Comparison of ENCODE assay signal across 8 mouse cellular contexts in the genomic region with DNA sequence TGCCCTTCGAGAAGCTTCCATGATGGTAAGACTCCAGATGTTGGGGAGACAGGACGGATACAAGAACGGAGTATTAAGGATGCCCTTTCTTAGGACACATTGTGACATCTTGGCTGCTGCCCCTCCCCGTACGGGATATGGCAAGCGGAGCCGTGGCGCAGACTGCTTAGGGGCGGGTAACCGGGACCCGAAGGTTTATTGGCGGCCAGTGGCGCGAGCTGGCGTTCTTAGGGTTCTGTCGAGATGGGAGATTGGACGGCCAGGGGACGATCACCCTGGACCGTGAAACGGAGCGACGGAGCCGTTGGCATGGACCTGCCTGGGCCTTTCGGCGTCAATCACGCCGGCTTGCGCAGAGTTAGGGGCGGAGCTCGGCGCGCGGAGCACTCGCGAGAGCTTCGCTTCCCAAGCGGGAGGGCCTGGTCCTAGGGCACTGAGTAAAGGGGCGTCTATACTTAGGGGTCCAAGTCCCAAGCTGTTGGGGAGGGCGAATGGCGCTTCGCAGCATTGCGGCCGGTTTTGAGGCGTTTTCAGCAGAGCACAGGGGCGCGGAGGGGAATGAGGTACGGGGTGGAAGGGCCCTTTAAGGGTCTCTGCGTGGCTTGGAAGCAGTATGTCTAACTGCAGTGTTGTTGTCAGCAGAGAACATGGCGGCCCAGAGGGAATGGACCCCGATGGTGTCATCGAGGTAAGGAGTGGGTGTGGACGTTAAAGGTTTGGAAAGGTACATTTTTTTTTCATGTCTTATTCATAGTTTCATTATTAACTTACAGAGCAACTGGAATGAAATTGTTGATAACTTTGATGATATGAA. TPM values are rescaled to one million over a fixed set of nuclear protein-coding genes. Genes with fewer than 3 reads are reported as not detected.
DNase-seq lines count a peak whose midpoint lies in the region; ATAC-seq and TF ChIP-seq lines count a peak whose summit lies in the region.

No protein-coding gene starts in this region.

- H3K4me3 ChIP-seq in gastrocnemius, adult 2 months, result peak overlapping the region; percentile 75
- peak overlapping the region; percentile 97 for H3K4me3 ChIP-seq in hindbrain, embryonic 16.5 days (ENCODE audit: low read length)
- peak overlapping the region; percentile 76 for H3K4me3 ChIP-seq in left cerebral cortex, adult 2 months
- H3K4me3 ChIP-seq in macrophage (ENCODE audit: inconsistent target), result peak overlapping the region; percentile 99

- DNase-seq in T-cell, adult 2 months (ENCODE audit: low spot score), result peak; percentile 84
- DNase-seq in gastrocnemius, adult 2 months, result peak; percentile 91
- DNase-seq in left cerebral cortex, adult 2 months (ENCODE audit: extremely low spot score in 1 of 2, low spot score in 2 of 2), result peak; percentile 77 to 78
- DNase-seq in right cerebral cortex, adult 18-20 months, result peak; percentile 83
- DNase-seq in urinary bladder, adult 2 months (ENCODE audit: low spot score), result peak; percentile 74

- H3K9me3 ChIP-seq in hindbrain, embryonic 16.5 days (ENCODE audit: control insufficient read depth, low read length), result no peaks in the 10 kb centered on the region

- WGBS in hindbrain, embryonic 16.5 days, result under 1% methylated on average over 50 of the region's 52 CpGs
- under 1% methylated on average over 40 of the region's 52 CpGs for WGBS in macrophage (ENCODE audit: missing documents)

- intact Hi-C loops in gastrocnemius, adult 2 months (cut with DNase I), result loop anchor here (1.0 to 5.0 kb wide), 2 partner anchors 20 to 251 kb away; a partner anchor contains a TSS
- intact Hi-C loops in left cerebral cortex, adult 2 months (cut with DNase I), result loop anchor here (2.0 to 5.0 kb wide), 2 partner anchors 19 to 251 kb away; a partner anchor contains a TSS

- H3K36me3 ChIP-seq in hindbrain, embryonic 16.5 days (ENCODE audit: control insufficient read depth, insufficient read depth, low read length), result peaks cover 23% of the 10 kb centered on the region
- peaks cover 40% of the 10 kb centered on the region for H3K36me3 ChIP-seq in macrophage (ENCODE audit: inconsistent target)

- H3K27me3 ChIP-seq in hindbrain, embryonic 16.5 days (replicated peaks; ENCODE audit: control insufficient read depth, insufficient read depth, low read length), result no peaks in the 10 kb centered on the region

- peak overlapping the region; percentile 99 for H3K27ac ChIP-seq in gastrocnemius, adult 2 months
- peak overlapping the region; percentile 100 for H3K27ac ChIP-seq in hindbrain, embryonic 16.5 days (ENCODE audit: low read depth, low read length)
- H3K27ac ChIP-seq in left cerebral cortex, adult 2 months, result peak overlapping the region; percentile 100
- H3K27ac ChIP-seq in macrophage, result peak overlapping the region; percentile 97

- TF ChIP-seq CTCF in gastrocnemius, adult 2 months (IDR thresholded peaks at IDR 0.05), result no peak
- no peak for TF ChIP-seq CTCF in left cerebral cortex, adult 2 months (IDR thresholded peaks at IDR 0.05)

- peaks cover 36% of the 10 kb centered on the region for H3K4me1 ChIP-seq in hindbrain, embryonic 16.5 days (ENCODE audit: control insufficient read depth, insufficient read depth, low read depth, low read length)

- peak overlapping the region; percentile 91 for H3K9ac ChIP-seq in hindbrain, embryonic 16.5 days (ENCODE audit: low read depth, low read length)

- peak overlapping the region; percentile 73 for H3K4me2 ChIP-seq in hindbrain, embryonic 16.5 days (ENCODE audit: low read length)

- peak; percentile 69 for ATAC-seq in common myeloid progenitor, adult 5-6 weeks (replicated peaks; ENCODE audit: low read depth, poor library complexity, severe bottlenecking)
- ATAC-seq in hindbrain, embryonic 16.5 days, result peak; percentile 90

- peaks cover 45% of the 10 kb centered on the region for H3K79me2 ChIP-seq in macrophage (ENCODE audit: inconsistent target)

RNA-seq across cellular contexts. Expression of a gene that starts 0.9 kb away (rescaled TPM):
- total RNA-seq in common myeloid progenitor, adult 5-6 weeks (2017), result 830 and 874 TPM in 2 replicates
- total RNA-seq in gastrocnemius, adult 2 months (2021), result 100 to 1,000 TPM; 458 to 462 TPM
- 334 and 357 TPM in 2 replicates for polyA plus RNA-seq in hindbrain, embryonic 16.5 days (2015; fragmentation: Nextera tagmentation; extraction: Ambion mirVana)
- total RNA-seq in left cerebral cortex, adult 2 months (2021), result 100 to 1,000 TPM; 838 to 905 TPM
- 1,000 to 10,000 TPM in 15 of 26 experiments, 100 to 1,000 TPM in 11; 529 to 1,707 (median 1,135) TPM for total RNA-seq in macrophage (2018; cell fraction: chromatin; rRNA removed)
- 100 to 1,000 TPM in 25 of 26 experiments, 10 to 100 TPM in 1; 68.9 to 198 (median 141) TPM for total RNA-seq in macrophage (2018; cell fraction: cytosol; rRNA removed)
- total RNA-seq in macrophage (2018; cell fraction: nucleus; rRNA removed), result 1,000 to 10,000 TPM in 1 of 26 experiments, 100 to 1,000 TPM in 25; 341 to 1,235 (median 466) TPM
- 205 to 241 TPM (median 212 TPM) in 3 replicates for polyA plus RNA-seq in macrophage (2018)
- polyA plus RNA-seq in urinary bladder, adult 2 months (2012; rRNA removed), result 624 and 781 TPM in 2 replicates

RNA-seq across cellular contexts. Expression of a gene that starts 19.4 kb away (rescaled TPM):
- total RNA-seq in common myeloid progenitor, adult 5-6 weeks (2017), result 67.1 and 71.7 TPM in 2 replicates
- 1 to 10 TPM; 7.6 to 7.9 TPM for total RNA-seq in gastrocnemius, adult 2 months (2021)
- polyA plus RNA-seq in hindbrain, embryonic 16.5 days (2015; fragmentation: Nextera tagmentation; extraction: Ambion mirVana), result 38.5 and 39.1 TPM in 2 replicates
- total RNA-seq in left cerebral cortex, adult 2 months (2021), result 1 to 10 TPM; 4.1 to 6.6 TPM
- total RNA-seq in macrophage (2018; cell fraction: chromatin; rRNA removed), result 1 to 10 TPM in 18 of 26 experiments, not detected in 8; 1.5 to 8.8 (median 3.3) TPM
- total RNA-seq in macrophage (2018; cell fraction: cytosol; rRNA removed), result 1 to 10 TPM; 2.6 to 7.3 (median 4.9) TPM
- 10 to 100 TPM in 1 of 26 experiments, 1 to 10 TPM in 20, under 1 TPM in 5; 0.52 to 12.3 (median 1.8) TPM for total RNA-seq in macrophage (2018; cell fraction: nucleus; rRNA removed)
- 2.4 to 20.5 TPM (median 3.8 TPM) in 3 replicates for polyA plus RNA-seq in macrophage (2018)
- polyA plus RNA-seq in urinary bladder, adult 2 months (2012; rRNA removed), result 1.3 and 2.5 TPM in 2 replicates

RNA-seq across cellular contexts. Expression of a gene that starts 38.2 kb away (rescaled TPM):
- total RNA-seq in common myeloid progenitor, adult 5-6 weeks (2017), result not detected in 2 replicates
- total RNA-seq in gastrocnemius, adult 2 months (2021), result 1 to 10 TPM in 1 of 2 experiments, under 1 TPM in 1; 0.87 to 8.6 TPM
- polyA plus RNA-seq in hindbrain, embryonic 16.5 days (2015; fragmentation: Nextera tagmentation; extraction: Ambion mirVana), result 0.32 TPM in 1 of 2 replicates, not detected in the other
- total RNA-seq in left cerebral cortex, adult 2 months (2021), result not detected
- not detected for total RNA-seq in macrophage (2018; cell fraction: chromatin; rRNA removed)
- total RNA-seq in macrophage (2018; cell fraction: cytosol; rRNA removed), result not detected
- not detected for total RNA-seq in macrophage (2018; cell fraction: nucleus; rRNA removed)
- not detected in 3 replicates for polyA plus RNA-seq in macrophage (2018)
- polyA plus RNA-seq in urinary bladder, adult 2 months (2012; rRNA removed), result 33.4 and 78.4 TPM in 2 replicates

RNA-seq across cellular contexts. Expression of a gene that starts 50.5 kb away (rescaled TPM):
- total RNA-seq in common myeloid progenitor, adult 5-6 weeks (2017), result not detected in 2 replicates
- total RNA-seq in gastrocnemius, adult 2 months (2021), result not detected
- polyA plus RNA-seq in hindbrain, embryonic 16.5 days (2015; fragmentation: Nextera tagmentation; extraction: Ambion mirVana), result 0.10 TPM in 1 of 2 replicates, not detected in the other
- total RNA-seq in left cerebral cortex, adult 2 months (2021), result not detected
- not detected for total RNA-seq in macrophage (2018; cell fraction: chromatin; rRNA removed)
- total RNA-seq in macrophage (2018; cell fraction: cytosol; rRNA removed), result not detected
- not detected for total RNA-seq in macrophage (2018; cell fraction: nucleus; rRNA removed)
- not detected in 3 replicates for polyA plus RNA-seq in macrophage (2018)
- polyA plus RNA-seq in urinary bladder, adult 2 months (2012; rRNA removed), result 0.08 and 0.10 TPM in 2 replicates

Comparison
In these comparisons a context has a peak if more than half of its experiments do, and no peak if none do; other contexts are left out.
1. Peak in every context shown above with its lines: DNase-seq, ATAC-seq, H3K4me3 ChIP-seq and H3K27ac ChIP-seq.